Mouse (Mus musculus) cerebellum, postnatal 14 days (tissue): ENCODE results near the gene Dxo.
A peak's percentile ranks its signal among the peaks of the same experiment; 100 is the strongest.

Source experiments
- DNase-seq, 2 experiments: peaks; one replicate each; pipeline ENCODE4 v3.0.0; 2021; ENCODE audit warnings: mixed read lengths in 2 of 2

Gene Dxo

GRCm38 (mm10) chr17:34836155-34836855 lies 514 bp upstream of the Dxo start:
- DNase-seq, result no peak

DNA sequence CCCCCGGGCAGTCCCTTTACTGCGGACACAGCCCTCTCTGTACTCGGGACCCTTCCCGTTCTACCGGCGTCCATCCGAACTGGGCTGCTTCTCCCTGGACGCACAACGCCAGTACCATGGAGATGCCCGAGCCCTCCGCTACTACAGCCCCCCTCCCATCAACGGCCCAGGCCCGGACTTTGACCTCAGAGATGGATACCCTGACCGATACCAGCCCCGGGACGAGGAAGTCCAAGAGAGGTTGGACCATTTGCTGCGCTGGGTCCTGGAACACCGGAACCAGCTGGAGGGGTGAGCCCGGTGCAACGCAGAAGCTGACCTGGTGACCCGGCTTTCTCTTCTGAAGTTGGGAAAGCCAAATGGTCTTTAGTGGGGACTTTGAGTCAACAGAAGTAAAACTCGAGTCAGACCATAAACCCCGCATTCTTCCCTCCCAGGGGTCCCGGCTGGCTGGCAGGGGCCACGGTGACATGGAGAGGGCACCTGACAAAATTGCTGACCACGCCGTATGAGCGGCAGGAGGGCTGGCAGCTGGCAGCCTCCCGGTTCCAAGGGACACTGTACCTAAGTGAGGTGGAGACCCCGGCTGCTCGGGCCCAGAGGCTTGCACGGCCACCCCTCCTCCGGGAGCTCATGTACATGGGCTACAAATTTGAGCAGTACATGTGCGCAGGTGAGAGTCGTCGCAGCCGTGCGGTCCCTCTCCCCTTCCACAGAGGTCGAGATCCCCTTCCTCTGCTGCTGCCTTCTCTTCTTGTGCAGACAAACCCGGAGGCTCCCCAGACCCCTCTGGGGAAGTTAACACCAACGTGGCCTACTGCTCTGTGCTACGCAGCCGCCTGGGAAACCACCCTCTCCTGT lies 875 bp downstream of the Dxo start:
- peak; percentile 34 to 46 for DNase-seq

GRCm38 (mm10) chr17:34838785-34839184 lies 2.0 kb downstream of the Dxo start:
- no peak for DNase-seq

- no peak for DNase-seq
These were observed 4.0 kb downstream of the Dxo start for GRCm38 (mm10) chr17:34840736-34841307.

GRCm38 (mm10) chr17:34844884-34845283 lies 8.1 kb downstream of the Dxo start:
- no peak for DNase-seq

DNA sequence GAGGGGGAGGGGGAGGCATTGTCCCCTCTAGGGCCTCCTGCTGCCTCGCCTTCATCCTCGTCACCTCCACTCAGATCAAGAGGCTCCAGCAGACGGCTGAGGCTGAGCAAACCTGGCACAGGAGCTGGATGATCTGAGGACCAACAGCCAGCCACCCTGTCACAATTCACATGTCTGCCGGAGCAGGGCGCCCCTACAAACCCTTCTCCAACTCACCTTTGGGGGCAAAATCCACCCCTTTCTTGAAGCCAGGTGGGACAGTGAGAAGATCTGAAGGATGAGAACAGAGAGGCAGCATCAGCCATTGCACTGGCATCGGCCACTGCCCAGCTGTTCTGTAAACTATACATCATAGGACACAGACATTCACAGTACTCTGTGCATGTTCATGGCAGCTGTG lies 10.4 kb downstream of the Dxo start:
- DNase-seq, result no peak

- no peak for DNase-seq
These were observed 10.8 kb downstream of the Dxo start for GRCm38 (mm10) chr17:34847615-34848014.

GRCm38 (mm10) chr17:34849722-34850516 lies 13.1 kb downstream of the Dxo start, which contains the start of the genes Skiv2l and Nelfe:
TSS of gene Skiv2l (minus strand) at chr17:34850210.
TSS of gene Nelfe (plus strand) at chr17:34850391.
- DNase-seq, result peak; percentile 99

GRCm38 (mm10) chr17:34850517-34851125 lies 13.8 kb downstream of the Dxo start:
- DNase-seq, result no peak

DNA sequence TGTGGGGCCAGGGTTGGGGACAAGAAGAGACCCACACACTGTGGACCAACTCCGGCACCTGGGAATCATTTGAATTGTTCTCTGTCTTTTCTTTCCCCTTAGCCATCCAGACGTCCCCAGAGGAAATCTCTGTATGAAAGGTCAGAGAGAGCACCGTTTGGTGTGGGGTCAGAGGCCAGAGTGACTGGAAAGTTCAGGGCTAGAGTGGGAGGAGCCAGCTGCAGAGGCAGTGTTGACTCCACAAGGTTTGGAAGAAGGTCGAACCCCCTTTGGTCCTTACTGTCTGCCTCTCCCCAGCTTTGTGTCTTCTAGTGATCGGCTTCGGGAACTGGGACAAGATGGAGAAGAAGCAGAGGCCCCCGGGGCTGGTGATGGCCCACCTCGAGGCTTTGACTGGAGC lies 16.7 kb downstream of the Dxo start:
- DNase-seq, result no peak

DNA sequence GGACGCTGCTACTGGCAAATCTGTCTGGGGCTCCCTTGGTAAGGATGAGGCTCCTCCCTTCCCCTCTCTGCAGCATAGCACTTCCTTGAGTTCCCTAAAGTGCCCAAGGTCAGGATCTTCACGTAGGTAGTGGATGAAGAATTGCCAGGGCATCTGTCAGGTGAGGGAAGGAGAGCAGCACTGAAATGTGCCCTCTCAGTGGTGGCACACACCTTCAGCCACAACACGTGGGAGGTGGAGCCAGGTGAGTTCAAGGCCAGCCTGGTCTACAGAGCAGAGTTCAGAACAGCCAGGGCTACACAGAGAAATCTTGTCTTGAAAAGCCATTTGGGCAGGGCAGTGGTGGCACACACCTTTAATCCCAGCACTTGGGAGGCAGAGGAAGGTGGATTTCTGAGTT lies 17.9 kb downstream of the Dxo start:
- DNase-seq, result no peak

- peak; percentile 68 to 78 for DNase-seq
These were observed 19.0 kb downstream of the Dxo start for GRCm38 (mm10) chr17:34855825-34856224.

GRCm38 (mm10) chr17:34858670-34859069 lies 21.9 kb downstream of the Dxo start:
- no peak for DNase-seq

DNA sequence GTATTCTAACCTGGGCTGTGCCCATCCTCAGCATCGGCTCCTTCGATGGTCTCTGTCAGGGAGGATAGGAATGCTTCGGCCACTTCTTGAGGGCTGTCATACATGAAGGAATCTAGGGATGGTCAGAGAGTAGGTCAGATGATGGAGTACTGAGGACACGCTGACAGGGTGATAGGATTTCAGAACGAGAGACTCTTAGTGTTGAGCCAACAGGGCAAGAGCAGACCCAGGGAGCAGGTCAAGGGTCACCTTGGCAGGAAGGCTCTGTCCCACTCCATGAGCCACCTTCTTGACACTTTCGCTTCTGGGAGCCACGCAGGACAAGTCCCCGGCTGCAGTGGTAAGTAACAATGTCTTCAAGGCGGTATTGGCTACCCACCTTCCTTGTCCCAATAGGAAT lies 23.7 kb downstream of the Dxo start:
- DNase-seq, result no peak

- DNase-seq, result no peak
These were observed 25.0 kb downstream of the Dxo start for GRCm38 (mm10) chr17:34861704-34862415.

DNA sequence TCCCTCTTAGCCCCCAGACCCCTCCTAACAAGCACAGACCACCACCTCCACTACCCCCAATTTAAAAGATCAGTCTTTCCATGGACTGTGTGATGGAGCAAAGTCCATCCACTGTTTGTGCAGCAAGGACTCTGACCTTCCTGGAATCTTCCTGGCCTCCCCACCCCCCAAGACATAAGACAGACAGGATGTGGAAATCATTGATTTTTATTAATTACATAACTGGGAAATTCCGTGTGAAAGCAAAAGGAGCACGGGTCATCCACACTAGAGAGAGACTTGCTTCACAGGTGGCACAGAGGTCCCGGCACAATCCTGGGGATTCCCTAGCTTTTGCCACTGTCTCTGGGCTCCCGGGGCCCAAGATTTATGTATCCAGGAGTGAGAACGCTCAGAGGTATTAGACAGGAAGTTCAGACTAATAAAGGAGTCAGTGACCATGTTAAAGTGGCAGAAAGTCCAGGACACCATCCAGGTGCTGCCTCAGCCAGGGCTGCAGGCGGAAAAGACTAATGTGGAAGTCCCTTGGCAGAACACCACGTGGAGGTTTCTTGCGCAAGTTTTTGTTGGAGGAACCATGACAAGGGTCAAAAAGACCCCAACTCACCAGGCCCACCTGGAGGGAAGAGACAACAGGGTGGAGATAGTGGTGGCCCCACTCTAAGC lies 25.7 kb downstream of the Dxo start, which contains the start of gene Cfb:
TSS of gene Cfb (minus strand) at position 103 of the 666 bp plus-strand sequence.
- DNase-seq, result no peak

DNA sequence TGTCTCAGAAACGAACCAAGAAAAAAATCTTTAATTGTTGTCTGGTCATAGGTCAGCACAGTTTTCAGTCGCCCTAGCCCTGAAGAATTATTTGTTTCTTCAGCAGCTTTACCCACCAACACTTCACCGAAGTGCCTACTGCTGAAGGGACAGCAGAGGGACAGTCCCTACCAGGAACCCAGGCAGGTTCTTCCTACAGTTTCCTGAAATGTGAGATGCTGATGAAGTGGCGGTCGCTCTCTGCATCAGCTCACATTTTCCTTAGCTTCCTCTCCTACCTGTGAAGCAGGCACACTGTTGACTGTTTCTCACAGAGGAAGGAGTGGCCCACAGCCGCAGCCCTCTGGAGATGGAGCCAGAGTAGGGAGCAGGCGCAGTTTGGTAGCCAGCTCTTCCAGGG lies 29.2 kb downstream of the Dxo start:
- DNase-seq, result no peak

DNA sequence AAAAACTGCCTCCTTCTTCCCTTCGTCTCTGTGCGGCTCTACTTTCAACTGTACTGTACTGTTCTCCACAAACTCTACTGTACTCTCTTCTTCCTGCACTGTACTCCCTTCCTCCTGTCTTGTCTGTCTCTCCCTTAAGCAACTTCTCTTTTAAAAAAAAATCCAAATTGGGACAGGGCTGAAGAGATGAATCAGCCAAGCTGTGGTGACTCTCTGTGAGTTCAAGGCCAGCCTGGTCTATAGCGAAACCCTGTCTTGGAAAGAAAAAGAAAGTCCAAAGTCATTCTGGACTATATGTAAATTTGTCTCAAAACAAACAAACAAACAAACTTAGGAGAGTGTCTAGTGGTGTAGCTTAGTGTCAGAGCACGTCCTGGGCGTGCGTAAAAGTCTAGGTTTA lies 37.5 kb downstream of the Dxo start:
- DNase-seq, result no peak

GRCm38 (mm10) chr17:34879336-34879879 lies 42.6 kb downstream of the Dxo start, which contains the start of gene Zbtb12:
TSS of gene Zbtb12 (plus strand) at chr17:34879483.
- DNase-seq, result no peak

- DNase-seq, result no peak
These were observed 44.3 kb downstream of the Dxo start for GRCm38 (mm10) chr17:34881166-34881565.
